Mouse (Mus musculus): ENCODE data around the gene Yod1. TPM values are rescaled to one million over a fixed set of nuclear protein-coding genes. Genes with fewer than 3 reads are reported as not detected.

Gene Yod1
- 12.4 and 12.5 TPM in 2 replicates for polyA plus RNA-seq (2015; fragmentation: Nextera tagmentation; extraction: Ambion mirVana)

GRCm38 (mm10) chr1:130717291-130717871 lies at the start of gene Yod1:
Gene Yod1 (plus strand): TSS chr1:130717327.
- Histone ChIP-seq H3K36me3 (peaks cover 12% of the 10 kb centered on the region), H3K9ac (peak within 1 kb of the TSS; percentile 94), H3K4me3 (peak within 1 kb of the TSS; percentile 86), H3K4me2 (replicated peaks) (peak within 1 kb of the TSS; percentile 99), H3K4me1 (peaks cover 18% of the 10 kb centered on the region), H3K9me3 (no peaks in the 10 kb centered on the region), H3K27ac (peak within 1 kb of the TSS; percentile 75; the same call in 1 of the 2 replicates), H3K27me3 (peaks cover 7% of the 10 kb centered on the region; the same call in 1 of the 2 replicates)
- WGBS, result under 1% methylated on average over 54 of the region's 54 CpGs
- peak; percentile 84 for ATAC-seq (ENCODE audit: low FRiP score, low read depth)

GRCm38 (mm10) chr1:130678551-130678950 lies 38.6 kb upstream of the Yod1 start:
- 0 out of 2 replicates have a peak, but pooled peaks cover 4% of the 10 kb centered on the region for H3K4me1 ChIP-seq
- no peak for ATAC-seq (ENCODE audit: low FRiP score, low read depth)
- H3K27ac ChIP-seq, result no peak overlapping the region
- H3K4me2 ChIP-seq (replicated peaks), result no peak overlapping the region
- no peaks in the 10 kb centered on the region for H3K9me3 ChIP-seq
- H3K36me3 ChIP-seq, result no peaks in the 10 kb centered on the region
- WGBS, result 87% methylated on average over 2 of the region's 2 CpGs
- H3K4me3 ChIP-seq, result no peak overlapping the region
- no peak overlapping the region for H3K9ac ChIP-seq
- H3K27me3 ChIP-seq, result no peaks in the 10 kb centered on the region

GRCm38 (mm10) chr1:130681075-130681474 lies 36.1 kb upstream of the Yod1 start:
- WGBS, result 71% methylated on average over 2 of the region's 2 CpGs
- no peak for ATAC-seq (ENCODE audit: low FRiP score, low read depth)
- no peaks in the 10 kb centered on the region for H3K27me3 ChIP-seq
- 0 out of 2 replicates have a peak, but pooled peaks cover 4% of the 10 kb centered on the region for H3K4me1 ChIP-seq
- H3K36me3 ChIP-seq, result no peaks in the 10 kb centered on the region
- H3K4me3 ChIP-seq, result no peak overlapping the region
- no peaks in the 10 kb centered on the region for H3K9me3 ChIP-seq
- H3K27ac ChIP-seq, result no peak overlapping the region
- no peak overlapping the region for H3K4me2 ChIP-seq (replicated peaks)
- H3K9ac ChIP-seq, result no peak overlapping the region

GRCm38 (mm10) chr1:130681656-130682413 lies 35.3 kb upstream of the Yod1 start:
- no peaks in the 10 kb centered on the region for H3K36me3 ChIP-seq
- no peak for ATAC-seq (ENCODE audit: low FRiP score, low read depth)

GRCm38 (mm10) chr1:130683905-130684304 lies 33.2 kb upstream of the Yod1 start:
- H3K27ac ChIP-seq, result no peak overlapping the region
- WGBS, result 74% methylated on average over 1 of the region's 1 CpGs
- H3K9me3 ChIP-seq, result no peaks in the 10 kb centered on the region
- no peak overlapping the region for H3K4me3 ChIP-seq
- H3K4me2 ChIP-seq (replicated peaks), result no peak overlapping the region
- H3K9ac ChIP-seq, result no peak overlapping the region
- H3K27me3 ChIP-seq, result no peaks in the 10 kb centered on the region
- no peak for ATAC-seq (ENCODE audit: low FRiP score, low read depth)
- 0 out of 2 replicates have a peak, but pooled peaks cover 4% of the 10 kb centered on the region for H3K4me1 ChIP-seq
- H3K36me3 ChIP-seq, result peaks cover 4% of the 10 kb centered on the region; the same call in 1 of the 2 replicates

More at GRCm38 (mm10) chr1:130681656-130682413, 35.3 kb upstream of the Yod1 start:
- H3K9me3 ChIP-seq, result no peaks in the 10 kb centered on the region
- no peak overlapping the region for H3K4me3 ChIP-seq
- H3K27ac ChIP-seq, result no peak overlapping the region
- H3K4me1 ChIP-seq, result 0 out of 2 replicates have a peak, but pooled peaks cover 4% of the 10 kb centered on the region
- 38% methylated on average over 6 of the region's 6 CpGs for WGBS
- no peak overlapping the region for H3K9ac ChIP-seq
- no peaks in the 10 kb centered on the region for H3K27me3 ChIP-seq
- no peak overlapping the region for H3K4me2 ChIP-seq (replicated peaks)

- Histone ChIP-seq H3K9ac (no peak overlapping the region), H3K36me3 (peaks cover 56% of the 10 kb centered on the region), H3K4me2 (replicated peaks) (no peak overlapping the region), H3K4me1 (no peaks in the 10 kb centered on the region), H3K27ac (no peak overlapping the region), H3K9me3 (no peaks in the 10 kb centered on the region), H3K27me3 (no peaks in the 10 kb centered on the region), H3K4me3 (no peak overlapping the region)
- ATAC-seq (ENCODE audit: low FRiP score, low read depth), result no peak
- 89% methylated on average over 5 of the region's 5 CpGs for WGBS
Measured at GRCm38 (mm10) chr1:130698601-130699000, 18.5 kb upstream of the Yod1 start.

GRCm38 (mm10) chr1:130699937-130700633 lies 17.0 kb upstream of the Yod1 start:
- H3K9ac ChIP-seq, result no peak overlapping the region
- no peak for ATAC-seq (ENCODE audit: low FRiP score, low read depth)
- no peaks in the 10 kb centered on the region for H3K9me3 ChIP-seq
- H3K4me1 ChIP-seq, result no peaks in the 10 kb centered on the region
- H3K4me2 ChIP-seq (replicated peaks), result no peak overlapping the region
- H3K36me3 ChIP-seq, result peaks cover 62% of the 10 kb centered on the region
- H3K4me3 ChIP-seq, result no peak overlapping the region
- 89% methylated on average over 10 of the region's 10 CpGs for WGBS
- H3K27ac ChIP-seq, result no peak overlapping the region
- no peaks in the 10 kb centered on the region for H3K27me3 ChIP-seq

GRCm38 (mm10) chr1:130701976-130702375 lies 15.2 kb upstream of the Yod1 start:
- no peak overlapping the region for H3K4me3 ChIP-seq
- H3K27me3 ChIP-seq, result no peaks in the 10 kb centered on the region
- H3K27ac ChIP-seq, result no peak overlapping the region
- H3K4me2 ChIP-seq (replicated peaks), result no peak overlapping the region
- H3K9me3 ChIP-seq, result no peaks in the 10 kb centered on the region
- no peak for ATAC-seq (ENCODE audit: low FRiP score, low read depth)
- 92% methylated on average over 11 of the region's 11 CpGs for WGBS
- peaks cover 76% of the 10 kb centered on the region for H3K36me3 ChIP-seq
- no peaks in the 10 kb centered on the region for H3K4me1 ChIP-seq
- no peak overlapping the region for H3K9ac ChIP-seq

- 79% methylated on average over 2 of the region's 2 CpGs for WGBS
- no peak overlapping the region for H3K9ac ChIP-seq
- ATAC-seq (ENCODE audit: low FRiP score, low read depth), result no peak
- no peaks in the 10 kb centered on the region for H3K4me1 ChIP-seq
- no peak overlapping the region for H3K27ac ChIP-seq
- H3K27me3 ChIP-seq, result no peaks in the 10 kb centered on the region
- H3K9me3 ChIP-seq, result no peaks in the 10 kb centered on the region
- no peak overlapping the region for H3K4me3 ChIP-seq
- H3K36me3 ChIP-seq, result peaks cover 71% of the 10 kb centered on the region
- H3K4me2 ChIP-seq (replicated peaks), result no peak overlapping the region
Measured at GRCm38 (mm10) chr1:130703613-130704012, 13.5 kb upstream of the Yod1 start.

- Histone ChIP-seq H3K9me3 (no peaks in the 10 kb centered on the region), H3K4me3 (no peak overlapping the region), H3K27ac (no peak overlapping the region), H3K4me2 (replicated peaks) (no peak overlapping the region), H3K9ac (no peak overlapping the region), H3K27me3 (peaks cover 7% of the 10 kb centered on the region; the same call in 1 of the 2 replicates), H3K4me1 (peaks cover 3% of the 10 kb centered on the region; the same call in 1 of the 2 replicates), H3K36me3 (peaks cover 31% of the 10 kb centered on the region)
- WGBS, result 91% methylated on average over 22 of the region's 22 CpGs
- ATAC-seq (ENCODE audit: low FRiP score, low read depth), result no peak
Measured at GRCm38 (mm10) chr1:130710283-130711080, 6.6 kb upstream of the Yod1 start.

GRCm38 (mm10) chr1:130714046-130714445 lies 3.1 kb upstream of the Yod1 start:
- no peak overlapping the region for H3K9ac ChIP-seq
- peaks cover 10% of the 10 kb centered on the region for H3K36me3 ChIP-seq
- ATAC-seq (ENCODE audit: low FRiP score, low read depth), result no peak
- no peak overlapping the region for H3K4me2 ChIP-seq (replicated peaks)
- peaks cover 7% of the 10 kb centered on the region; the same call in 1 of the 2 replicates for H3K27me3 ChIP-seq
- H3K9me3 ChIP-seq, result no peaks in the 10 kb centered on the region
- H3K27ac ChIP-seq, result no peak overlapping the region
- whole genome bisulfite sequencing, result 85% methylated on average over 4 of the region's 4 CpGs
- no peak overlapping the region for H3K4me3 ChIP-seq
- H3K4me1 ChIP-seq, result peaks cover 16% of the 10 kb centered on the region
